Mouse (Mus musculus) monocyte, adult 2 months (primary cell): ENCODE data around the gene Hist1h2ad.
"Not testable (repeated sequence)": the region's sequence is repeated elsewhere in the genome, so short reads cannot be mapped to it uniquely, and the experiment has no call there.

Experiments
- DNase-seq, 2 experiments: peaks; one replicate each; pipeline ENCODE4 v3.0.0; 2022; ENCODE audit warnings: low spot score in 2 of 2, low read depth in 1 of 2

Gene Hist1h2ad

DNA sequence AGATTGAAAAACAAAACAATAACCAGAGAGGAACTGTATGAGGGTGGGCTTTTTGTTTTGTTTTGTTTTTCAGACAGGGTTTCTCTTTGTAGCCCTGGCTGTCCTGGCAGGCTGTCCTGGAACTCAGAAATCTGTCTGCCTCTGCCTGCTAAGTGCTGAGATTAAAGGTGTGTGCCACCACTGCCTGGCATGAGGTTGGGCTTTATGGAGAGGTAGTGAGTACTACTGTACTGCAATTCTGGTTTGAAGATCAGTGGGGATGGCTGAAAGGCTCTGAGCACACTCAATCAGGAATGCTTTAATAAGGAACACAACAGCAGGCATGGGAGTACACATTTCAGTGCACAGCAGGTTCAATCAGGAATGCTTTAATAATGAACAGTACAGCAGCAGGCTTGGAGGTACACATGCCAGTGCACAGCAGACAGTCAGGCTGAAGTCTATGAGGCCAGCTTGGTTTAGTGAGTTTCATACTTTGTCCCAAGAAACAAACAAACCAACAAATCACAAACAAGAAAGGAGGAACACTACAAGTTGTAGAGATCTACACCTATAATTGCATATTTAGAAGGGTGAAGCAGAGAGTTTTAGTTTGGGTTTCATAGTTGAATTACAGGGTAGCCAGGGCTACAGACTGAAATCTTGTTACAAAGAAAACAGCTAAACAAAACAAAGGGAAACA, 9.3 kb downstream of the Hist1h2ad start:
- DNase-seq, result no peak

DNA sequence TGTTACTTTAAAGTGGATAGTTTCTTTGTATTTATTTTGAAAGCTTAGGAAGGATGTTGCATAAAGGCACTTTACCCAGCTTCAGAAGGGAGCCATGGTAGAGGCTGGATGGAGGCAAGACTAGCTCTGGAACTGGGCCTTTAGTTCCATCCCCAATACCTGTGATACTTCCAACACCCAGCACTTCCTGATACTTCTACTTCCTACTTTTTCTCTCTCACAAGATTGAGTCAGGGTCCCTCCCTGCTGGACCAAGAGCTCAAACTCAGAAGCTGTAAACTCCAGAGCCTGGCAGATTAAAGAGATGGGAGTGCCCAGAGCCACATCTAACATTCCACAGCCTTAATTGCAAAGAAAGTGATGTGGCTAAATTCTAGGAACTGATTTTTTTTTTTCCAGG, 10.2 kb downstream of the Hist1h2ad start:
- DNase-seq, result no peak

DNA sequence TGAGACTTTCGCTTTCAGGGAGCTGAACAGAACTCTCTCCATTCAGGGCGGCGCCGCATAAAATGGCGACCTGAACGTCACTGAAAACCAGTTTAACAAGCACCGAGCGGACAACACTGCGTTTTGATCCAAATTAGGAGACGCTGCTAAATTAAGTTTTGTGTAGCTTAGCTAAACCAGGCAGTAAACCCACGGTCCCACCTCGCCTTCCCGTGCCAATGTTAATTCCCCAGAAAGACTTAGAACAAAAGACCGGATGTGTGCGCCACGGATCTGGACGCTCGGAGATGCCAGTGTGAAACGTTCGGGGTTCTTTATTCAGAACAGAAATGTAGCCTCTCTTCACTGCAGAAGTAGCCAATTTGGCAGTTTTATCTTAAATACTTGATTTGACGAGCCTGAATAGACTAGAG, 10.9 kb downstream of the Hist1h2ad start:
- DNase-seq, result peak in 1 of 2 experiments; percentile 69

DNA sequence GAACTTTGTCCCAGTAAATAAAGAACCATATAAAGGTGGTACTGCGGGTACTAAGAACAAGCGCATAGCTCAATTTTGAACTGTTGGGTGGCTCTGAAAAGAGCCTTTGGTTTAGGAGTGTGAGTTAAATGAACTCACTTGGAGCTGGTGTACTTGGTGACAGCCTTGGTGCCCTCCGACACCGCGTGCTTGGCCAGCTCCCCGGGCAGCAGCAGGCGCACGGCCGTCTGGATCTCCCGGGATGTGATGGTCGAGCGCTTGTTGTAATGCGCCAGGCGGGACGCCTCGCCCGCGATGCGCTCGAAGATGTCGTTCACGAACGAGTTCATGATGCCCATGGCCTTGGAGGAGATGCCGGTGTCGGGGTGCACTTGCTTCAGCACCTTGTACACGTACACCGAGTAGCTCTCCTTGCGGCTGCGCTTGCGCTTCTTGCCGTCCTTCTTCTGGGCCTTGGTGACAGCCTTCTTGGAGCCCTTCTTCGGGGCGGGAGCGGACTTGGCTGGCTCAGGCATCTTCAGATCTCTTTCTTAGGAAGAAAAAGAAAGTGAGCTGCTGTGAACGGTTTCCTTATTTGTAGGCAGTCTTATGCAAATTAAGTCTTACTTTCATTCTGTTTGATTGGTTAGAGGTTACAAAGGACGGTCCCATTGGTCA, 11.4 kb downstream of the Hist1h2ad start:
- peak; percentile 64 to 66 for DNase-seq

DNA sequence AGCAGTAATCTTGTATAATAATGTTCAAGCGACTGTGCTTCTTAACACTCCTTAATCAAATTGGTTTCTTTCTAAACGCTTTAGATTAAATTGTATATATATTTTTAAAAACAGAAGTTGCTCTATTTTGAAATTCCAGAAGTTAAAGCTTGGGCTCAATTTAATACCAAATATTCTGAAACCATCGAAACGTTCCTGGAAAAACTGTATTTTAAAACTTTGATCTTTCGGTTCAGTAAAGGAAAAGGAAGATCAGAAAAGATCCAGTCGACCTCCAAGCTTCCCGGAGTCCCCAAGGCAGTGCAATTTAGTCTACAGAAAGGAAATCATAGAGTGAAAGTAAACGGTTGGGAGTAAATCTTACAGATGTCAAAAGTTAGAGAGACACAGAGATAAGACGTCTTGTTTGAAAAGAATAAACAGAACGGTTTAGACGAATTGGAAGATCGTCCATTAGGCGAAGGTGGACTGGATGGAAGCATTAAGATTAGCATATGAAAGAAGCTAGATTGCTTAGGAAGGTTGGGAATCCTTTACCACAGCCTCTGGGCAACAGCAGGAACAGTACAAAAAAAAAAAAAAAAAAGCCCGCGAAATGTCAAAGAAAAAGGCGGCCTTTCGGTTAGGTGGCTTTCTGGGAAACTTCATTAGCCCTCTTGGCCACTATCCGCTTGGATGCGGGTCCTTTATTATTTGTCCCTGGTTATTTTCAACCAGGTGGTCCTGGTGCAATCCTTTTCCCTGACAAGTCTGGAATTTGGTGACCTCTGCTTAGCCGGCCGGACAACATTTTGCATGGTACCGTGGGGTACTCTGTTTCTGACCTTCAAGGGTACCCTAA, 12.1 kb downstream of the Hist1h2ad start:
- DNase-seq, result no peak

DNA sequence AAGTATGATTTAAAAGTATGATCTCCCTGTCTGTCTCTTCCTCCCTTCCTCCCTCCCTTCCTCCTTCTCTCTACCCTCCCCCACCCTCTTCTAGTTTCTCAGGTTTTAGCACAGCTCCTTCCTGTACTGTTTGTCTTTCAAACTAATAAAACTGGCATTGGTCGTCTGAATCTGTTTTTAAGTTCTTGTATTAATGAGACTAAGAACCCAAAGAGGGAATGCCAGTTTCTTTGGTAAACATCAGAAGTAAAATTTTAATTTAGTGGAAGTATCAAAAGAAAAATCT, 12.7 kb downstream of the Hist1h2ad start:
- DNase-seq, result no peak

DNA sequence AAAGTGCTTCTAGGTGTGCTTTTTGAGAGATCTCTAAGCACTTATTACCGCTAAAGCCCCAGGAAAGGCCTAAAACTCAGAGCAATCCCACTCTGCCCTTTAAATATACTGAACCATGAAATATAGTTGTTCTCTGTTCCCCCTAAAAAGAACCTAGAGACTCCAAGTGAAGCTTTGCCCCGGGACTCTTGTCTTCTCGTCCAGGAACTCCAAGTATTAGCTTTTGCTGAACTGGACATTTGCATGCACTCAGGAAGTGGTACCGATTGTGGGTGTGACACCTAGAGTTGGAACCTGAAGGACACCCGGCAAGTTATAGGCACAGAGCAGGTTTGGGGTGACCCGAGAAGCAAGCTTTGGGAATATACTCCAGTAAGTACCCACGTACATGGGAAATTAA, 17.0 kb downstream of the Hist1h2ad start:
- DNase-seq, result no peak

DNA sequence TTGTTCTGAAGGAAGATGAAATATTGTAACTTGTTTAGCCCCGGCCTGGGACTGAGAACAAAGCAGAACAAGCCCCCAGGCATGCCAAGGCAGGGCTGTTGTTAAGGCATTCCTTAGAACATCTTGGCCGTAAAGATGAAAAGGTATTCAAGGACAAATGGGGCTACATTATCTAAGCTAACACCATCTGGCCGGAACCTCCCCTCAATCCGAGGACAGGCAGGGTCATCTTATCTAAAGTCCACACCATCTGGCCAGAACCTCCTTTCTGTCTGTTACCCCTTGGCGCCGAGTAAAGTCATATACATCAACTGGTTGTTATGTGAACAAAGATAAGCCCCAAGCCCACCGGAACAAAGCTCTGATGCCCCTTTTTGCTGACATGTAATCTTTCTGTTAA, 17.7 kb downstream of the Hist1h2ad start:
- DNase-seq, result not testable (repeated sequence)

DNA sequence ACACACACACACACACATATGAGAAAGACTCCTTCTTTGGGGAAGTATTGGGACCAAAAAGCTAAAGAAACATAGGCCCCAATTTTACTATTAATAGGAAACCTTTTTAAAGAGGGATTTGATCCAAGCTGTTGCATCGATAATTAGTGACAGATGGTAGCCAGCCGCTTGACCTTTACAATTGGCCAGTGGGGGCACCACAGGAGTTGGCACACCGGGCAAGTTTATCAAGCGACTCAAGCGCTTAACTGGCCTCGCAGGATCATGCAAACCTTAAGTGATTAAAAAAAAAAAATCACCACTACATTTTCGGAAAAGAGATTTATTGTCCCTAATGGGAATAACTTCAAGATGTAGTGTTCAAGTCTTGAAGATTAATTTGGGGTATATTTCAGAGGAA, 18.4 kb downstream of the Hist1h2ad start:
- DNase-seq, result no peak

DNA sequence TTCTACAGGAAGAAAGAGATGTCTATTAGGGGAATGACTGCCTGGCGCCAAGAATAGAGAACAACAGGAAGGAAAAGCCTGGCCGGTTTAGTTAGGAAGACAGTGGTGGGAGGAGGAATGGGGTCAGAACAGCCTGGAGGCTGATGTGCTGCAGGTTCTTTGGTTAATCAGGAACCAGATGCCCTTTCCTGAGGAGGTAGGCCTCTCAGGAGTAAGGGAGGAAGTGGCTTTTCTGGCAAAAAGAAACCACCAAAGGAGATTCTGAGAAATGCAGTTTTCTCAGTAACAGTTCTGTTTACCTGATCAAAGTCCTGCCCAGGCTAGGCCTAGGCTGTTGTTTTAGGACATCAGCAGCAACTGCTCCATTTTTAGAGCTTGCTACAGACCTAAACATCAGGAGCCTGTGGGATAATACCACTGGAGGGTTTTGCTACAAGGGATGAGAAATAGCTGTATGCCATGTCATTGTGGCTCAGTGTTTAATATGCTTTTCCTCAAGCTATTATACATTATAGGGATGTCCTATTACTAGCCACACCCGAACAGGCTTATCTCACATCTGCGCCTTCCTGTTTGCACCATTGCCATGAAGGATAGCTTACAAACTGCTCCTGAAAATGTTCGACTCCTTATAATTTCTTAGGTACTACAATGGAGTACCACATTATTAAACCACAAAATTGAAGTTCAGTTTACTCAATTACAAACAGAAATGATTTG, 19.0 kb downstream of the Hist1h2ad start:
- DNase-seq, result no peak

DNA sequence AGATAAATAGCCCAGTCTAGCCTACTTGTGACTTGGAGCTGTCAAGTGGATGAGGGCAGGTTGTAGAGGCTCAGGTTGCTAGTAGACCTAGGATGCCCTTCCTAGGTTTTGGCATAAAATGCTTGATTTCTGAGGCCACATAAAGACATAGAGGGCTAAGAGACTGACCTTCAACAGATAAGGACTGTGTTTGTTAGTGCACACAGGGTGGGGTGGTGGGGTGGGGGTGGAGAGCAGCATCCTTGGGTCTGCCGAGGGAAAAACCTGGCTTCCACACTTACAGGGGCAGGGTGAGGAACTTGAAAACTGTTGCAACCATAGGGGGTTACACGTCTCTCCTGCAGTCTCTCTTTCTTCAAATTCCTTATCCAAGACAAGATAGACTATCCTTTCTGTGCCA, 21.0 kb downstream of the Hist1h2ad start:
- no peak for DNase-seq

DNA sequence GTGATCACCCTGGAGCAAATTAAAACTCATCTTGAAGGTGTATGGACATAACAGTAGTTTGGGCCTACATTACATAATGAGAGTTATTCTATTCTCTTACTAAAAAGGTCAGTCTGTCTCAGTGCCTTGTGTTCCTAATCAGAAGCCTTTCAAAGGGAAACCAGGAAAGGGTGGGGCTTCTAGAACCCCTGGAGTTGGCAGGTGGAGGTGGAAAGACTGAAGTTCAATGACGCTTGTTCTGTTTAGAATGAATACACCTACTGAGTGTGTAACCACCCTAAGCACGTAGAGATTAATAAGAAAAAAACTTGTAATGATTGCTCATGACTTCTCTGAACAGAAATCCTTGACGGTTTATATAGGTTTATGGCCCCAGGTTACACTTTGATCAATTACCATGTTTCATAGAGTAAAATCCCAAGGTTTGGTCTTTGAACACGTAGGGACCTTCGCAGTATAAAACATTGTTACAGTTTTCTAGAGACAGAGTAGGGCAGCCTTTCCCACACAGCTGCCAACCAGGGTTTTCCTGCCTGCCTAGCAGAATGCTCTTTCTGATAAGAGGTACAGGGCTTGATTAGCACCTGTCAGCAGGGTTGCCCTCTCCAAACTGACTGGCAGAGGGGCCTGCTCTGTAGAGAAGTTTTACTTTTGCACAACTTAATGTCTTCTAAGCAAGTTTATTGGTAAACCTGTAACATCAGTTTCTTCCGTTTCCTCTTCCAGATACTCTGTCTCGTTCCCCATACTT, 21.6 kb downstream of the Hist1h2ad start:
- no peak for DNase-seq

DNA sequence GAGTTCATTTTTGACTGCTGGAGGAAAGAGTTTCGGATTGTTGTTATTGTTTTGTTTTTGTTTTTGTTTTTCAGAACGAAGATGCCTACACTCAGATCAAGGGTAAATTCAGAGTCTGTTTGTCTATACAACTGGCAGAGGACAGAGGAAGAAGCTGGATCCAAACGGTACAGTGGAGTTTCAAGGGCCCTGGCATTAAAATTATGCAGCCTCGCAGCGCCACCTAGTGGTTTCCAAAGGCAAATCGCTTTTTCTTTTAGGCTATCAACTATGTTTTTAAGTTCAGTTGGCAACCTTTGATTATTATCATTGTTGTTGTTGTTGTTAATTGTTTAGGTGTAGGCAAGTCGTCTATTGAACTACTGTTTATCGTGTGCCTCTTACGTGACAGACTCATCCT, 23.8 kb downstream of the Hist1h2ad start:
- DNase-seq, result peak in 1 of 2 experiments; percentile 70

DNA sequence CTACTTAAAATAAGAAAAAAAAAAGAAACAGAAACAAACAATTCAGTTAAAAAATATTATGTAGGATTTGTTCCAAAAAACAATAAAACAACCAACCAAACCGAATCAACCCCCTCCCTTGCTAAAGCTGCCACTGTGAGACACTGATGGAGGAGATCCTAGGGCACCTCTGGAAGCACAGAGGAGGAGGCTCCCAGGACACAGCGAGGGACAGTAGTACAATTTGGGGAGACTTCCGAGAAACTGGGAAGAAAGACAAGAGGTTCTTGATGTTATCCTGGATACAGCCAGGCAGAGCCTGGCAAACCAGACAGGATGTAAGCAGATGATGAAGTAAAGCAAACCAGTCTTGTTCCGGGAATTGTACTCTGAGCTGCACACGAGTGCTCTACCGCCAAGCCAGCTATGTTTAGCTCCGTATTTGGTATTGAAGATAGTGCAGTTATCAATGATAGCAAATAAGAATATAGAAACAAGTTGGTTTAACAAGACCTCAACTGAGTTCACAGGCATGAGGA, 29.1 kb downstream of the Hist1h2ad start:
- no peak for DNase-seq

DNA sequence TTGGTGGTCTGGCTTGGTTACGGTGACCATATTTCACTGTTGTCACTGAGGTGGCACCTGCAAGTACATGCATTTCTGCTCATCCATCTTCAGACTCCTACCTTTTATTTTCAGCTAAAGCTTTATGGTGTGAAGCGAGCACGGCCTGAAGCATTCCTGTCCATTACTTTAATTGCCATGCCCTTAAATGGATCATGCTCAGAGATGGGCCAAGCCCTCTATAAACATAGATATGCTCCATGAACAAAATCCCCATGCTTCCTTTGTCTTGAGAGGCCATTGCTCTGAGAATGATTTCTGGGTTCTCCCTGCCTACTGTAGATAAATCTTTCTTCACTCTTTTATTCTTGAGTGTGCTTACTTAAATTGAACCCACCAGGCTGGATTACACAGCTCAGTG, 30.3 kb downstream of the Hist1h2ad start:
- DNase-seq, result no peak

DNA sequence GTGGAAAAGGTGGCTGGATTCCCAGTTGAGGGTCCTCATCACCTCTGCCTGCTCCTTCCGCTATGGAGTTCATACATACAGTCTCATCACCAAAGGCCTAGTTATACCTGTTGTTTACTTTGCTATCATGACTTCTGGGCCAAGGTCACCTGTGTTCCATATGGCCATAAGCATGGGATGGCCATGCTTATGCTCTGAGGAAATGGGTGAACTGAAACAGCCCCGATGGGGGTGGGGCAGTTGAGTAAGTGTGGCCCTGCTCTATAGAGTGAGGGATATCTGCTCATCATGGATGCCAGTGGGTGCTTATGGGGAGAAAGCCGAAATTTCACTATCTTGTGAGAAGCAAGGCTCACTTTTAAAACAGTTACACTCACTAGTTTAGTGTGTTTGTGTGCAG, 30.9 kb downstream of the Hist1h2ad start:
- no peak for DNase-seq

DNA sequence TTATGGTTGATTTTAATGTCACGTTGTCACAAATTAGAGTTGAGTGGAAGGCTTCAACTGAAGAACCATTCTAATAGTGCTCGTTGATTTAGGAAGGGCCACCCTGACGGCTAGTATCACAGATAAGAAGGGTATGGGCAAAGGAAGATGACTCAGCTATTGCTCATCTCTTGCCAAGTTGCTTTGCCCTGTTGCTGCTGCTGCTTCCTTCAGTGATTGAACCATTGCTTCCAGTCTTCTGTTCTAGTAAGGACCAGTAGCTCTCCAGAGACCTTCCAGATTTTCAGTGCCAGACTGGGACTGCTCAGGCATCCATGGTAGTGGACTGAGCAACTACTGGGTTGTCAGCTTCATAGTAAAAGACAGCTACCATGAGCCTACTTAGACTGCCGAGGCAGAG, 35.0 kb downstream of the Hist1h2ad start:
- DNase-seq, result no peak

DNA sequence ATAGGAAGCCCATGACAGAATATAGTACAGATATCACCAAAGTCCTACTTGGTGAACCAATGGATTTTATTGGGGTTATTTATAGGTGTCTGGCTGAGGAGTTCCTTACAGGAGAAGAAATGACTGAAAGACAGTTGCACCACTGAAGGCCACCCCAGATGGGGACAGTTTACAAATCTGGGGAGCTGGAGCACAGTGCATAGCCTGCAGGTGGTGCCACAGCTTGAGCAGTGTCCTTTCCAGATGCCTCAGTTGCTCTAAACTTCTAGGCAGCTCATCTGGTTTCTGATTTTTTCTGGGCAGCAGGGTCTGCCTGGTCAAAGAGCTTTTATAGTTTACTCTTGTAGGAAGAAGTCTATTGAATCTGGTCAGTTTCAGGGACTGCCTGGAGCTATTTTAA, 35.7 kb downstream of the Hist1h2ad start:
- DNase-seq, result no peak

DNA sequence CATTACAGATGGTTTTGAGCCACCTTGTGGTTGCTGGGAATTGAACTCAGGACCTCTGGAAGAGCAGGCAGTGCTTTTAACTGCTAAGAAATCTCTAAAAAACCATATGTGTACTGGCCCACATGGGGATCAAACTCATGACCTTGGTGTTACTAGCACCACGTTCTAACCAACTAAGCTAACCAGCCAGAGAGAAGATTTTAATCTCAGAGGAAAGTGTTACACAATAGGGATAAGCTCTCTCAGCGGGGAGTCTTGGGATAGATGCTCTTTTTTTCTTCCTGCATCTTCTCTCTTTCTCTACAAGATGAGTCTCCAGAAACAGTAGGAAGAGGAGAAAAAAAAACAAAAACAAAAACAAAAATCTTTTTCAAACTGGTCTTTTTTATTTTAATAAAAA, 36.2 kb downstream of the Hist1h2ad start:
- DNase-seq, result no peak

DNA sequence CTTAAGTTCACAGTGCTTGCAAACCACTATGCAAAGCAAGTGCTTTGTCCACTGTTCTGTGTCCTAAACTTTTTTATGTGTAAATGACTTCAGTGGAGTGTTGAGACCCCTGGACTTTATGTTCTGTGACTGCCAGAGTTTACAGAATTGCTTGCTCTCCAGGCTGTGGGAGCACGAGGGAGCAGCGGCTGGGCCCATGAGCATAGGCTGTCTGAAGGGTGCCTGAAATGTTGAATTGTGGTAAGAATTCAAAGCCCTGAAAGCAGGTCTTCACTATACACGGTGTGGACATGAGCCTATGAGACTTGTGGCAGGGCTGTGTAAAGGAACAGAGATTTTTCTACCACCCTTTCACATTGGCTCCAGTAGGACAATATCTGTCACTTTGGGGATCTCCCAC, 37.5 kb downstream of the Hist1h2ad start:
- no peak for DNase-seq
